Mouse (Mus musculus) left cerebral cortex, postnatal 4 days (tissue): ENCODE measurements around the gene Ift20. TPM values are rescaled to one million over a fixed set of nuclear protein-coding genes. Genes with fewer than 3 reads are reported as not detected.

Experiments used
- DNase-seq: peaks from one replicate; pipeline ENCODE4 v3.0.0-alpha.2; 2022
- intact Hi-C: fragments of 180-260 bp; cut with DNase I; formaldehyde crosslinking; loops from one replicate; pipeline ENCODE4 v1.15.1; 2025
- total RNA-seq, 2 experiments: library from RNA; stranded (reverse); gene quantifications; 2 replicates each; pipeline ENCODE4 v1.2.3; 2021

Ift20 gene
- 10 to 100 TPM; 54.6 to 59.7 TPM for total RNA-seq

DNA sequence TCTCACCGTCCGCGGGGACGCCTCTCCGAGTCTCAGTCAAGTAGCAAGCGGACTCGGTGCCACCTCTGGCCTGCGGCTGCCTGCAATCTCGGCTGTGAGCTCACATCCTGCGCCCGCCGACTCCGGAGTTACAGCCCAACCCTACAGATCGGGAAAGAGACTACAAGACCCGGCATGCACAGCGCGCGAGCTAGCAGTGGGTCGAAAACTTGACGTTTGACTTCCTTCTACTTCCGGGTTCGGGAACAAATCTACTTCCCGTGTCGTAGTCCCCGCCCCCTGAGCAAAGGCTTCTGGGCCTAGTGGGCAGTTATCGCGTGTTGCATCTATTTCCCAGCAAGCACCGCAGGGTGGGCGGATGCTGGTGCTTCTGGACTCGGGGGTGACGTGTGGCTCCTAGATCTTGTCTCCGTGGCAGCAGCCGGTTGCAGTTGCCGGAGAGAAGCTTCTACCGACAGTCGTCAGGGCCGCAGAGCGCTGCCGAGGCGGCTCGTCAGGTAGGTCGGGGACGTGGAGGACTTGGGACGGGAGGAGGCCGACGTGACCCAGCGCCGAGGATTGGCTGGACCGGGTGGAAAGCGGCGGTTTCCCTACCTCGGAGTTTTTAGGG is at the start of gene Ift20, which contains the start of gene Tnfaip1:
Gene Ift20, plus strand, starts transcription at position 282 of the 610 bp plus-strand sequence.
Gene Tnfaip1, minus strand, starts transcription at position 253 of the 610 bp plus-strand sequence.
- intact Hi-C loops, result no loop called here
- peak; percentile 98 for DNase-seq

- peak; percentile 81 for DNase-seq
- intact Hi-C loops, result no loop called here
Observed at GRCm38 (mm10) chr11:78488168-78488567, 48.0 kb upstream of the Ift20 start.

GRCm38 (mm10) chr11:78490781-78491241 is 45.4 kb upstream of the Ift20 start:
- intact Hi-C loops, result no loop called here
- DNase-seq, result peak; percentile 73

GRCm38 (mm10) chr11:78495904-78496303 is 40.3 kb upstream of the Ift20 start:
- intact Hi-C loops, result no loop called here
- DNase-seq, result no peak

- DNase-seq, result peak; percentile 80
Observed at GRCm38 (mm10) chr11:78497071-78497541, 39.1 kb upstream of the Ift20 start.

GRCm38 (mm10) chr11:78497544-78498522 is 38.3 kb upstream of the Ift20 start, which contains the start of gene Sarm1:
TSS of gene Sarm1 (minus strand) at chr11:78497754.
- intact Hi-C loops, result no loop called here
- peak; percentile 99 for DNase-seq

More at GRCm38 (mm10) chr11:78497071-78497541, 39.1 kb upstream of the Ift20 start:
- intact Hi-C loops, result no loop called here

GRCm38 (mm10) chr11:78499004-78499403 is 37.2 kb upstream of the Ift20 start, which contains the start of gene Vtn:
TSS of gene Vtn (plus strand) at chr11:78499091.
- intact Hi-C loops, result no loop called here
- DNase-seq, result no peak

DNA sequence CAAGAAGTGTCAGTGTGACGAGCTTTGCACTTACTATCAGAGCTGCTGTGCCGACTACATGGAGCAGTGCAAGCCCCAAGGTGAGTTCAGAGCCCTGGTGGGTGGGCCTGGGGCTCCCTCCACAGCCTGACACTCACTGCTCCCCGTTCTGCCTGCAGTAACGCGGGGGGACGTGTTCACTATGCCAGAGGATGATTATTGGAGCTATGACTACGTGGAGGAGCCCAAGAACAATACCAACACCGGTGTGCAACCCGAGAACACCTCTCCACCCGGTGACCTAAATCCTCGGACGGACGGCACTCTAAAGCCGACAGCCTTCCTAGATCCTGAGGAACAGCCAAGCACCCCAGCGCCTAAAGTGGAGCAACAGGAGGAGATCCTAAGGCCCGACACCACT is 36.6 kb upstream of the Ift20 start:
- intact Hi-C loops, result no loop called here
- no peak for DNase-seq

DNA sequence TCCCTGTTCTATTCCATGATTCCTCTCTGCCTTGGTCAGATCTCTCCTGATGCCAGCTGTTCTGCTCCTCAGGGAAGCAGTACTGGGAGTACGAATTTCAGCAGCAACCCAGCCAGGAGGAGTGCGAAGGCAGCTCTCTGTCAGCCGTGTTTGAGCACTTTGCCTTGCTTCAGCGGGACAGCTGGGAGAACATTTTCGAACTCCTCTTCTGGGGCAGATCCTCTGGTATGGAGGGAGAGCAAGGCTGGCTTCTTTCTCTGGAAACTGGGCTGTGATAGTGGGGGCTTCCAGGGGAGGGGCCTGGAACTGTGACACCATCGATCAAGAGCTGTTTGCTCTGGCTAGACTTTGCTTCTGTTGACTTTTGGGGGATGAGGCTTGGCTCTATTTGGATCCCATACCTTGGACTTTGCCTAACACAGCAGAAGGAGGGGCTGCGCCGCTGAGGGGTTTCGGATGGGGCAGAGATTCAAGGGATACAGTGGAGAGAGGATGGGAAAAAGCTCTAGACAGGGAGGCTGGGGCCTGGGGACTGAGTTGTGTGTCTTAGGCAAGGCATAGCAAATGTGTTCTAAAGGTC is 35.4 kb upstream of the Ift20 start:
- intact Hi-C loops, result no loop called here
- no peak for DNase-seq

GRCm38 (mm10) chr11:78501529-78501928 is 34.6 kb upstream of the Ift20 start:
- DNase-seq, result no peak
- intact Hi-C loops, result no loop called here

DNA sequence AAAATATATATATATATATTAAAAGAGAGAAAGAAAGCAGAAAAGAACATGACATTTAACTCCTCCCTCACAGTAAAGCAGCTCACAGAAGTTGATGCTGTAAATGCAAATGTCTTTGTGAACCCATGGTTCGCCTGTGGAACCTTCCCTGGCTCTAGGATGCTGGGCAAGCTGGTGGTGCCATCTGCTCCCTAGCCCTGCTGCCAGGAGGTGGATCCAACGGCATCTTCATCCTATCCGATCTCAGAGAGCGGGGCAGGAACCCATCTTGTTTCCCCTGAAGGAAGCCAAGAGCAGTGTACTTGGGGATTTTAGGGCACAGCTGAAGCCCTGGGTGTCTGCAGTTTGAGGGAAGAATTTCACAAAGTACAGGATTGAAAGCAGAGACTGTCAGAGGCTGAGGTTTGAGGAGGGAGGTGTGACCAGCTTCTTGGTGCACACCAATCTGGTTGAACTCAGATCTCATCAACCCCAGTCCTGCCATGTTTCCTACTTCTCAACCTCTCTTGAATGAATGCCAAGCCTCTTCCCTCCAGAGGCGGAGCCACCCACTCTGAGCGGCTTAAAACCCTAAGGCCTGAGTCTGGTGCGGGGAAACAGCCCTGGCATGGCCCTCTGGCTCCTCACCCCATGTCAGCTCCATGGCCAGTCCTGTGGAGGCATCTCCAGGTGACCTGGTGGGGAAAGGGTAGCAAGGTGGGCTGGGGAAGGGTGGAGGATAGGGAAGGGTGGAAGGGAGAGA is 33.1 kb upstream of the Ift20 start, which contains the start of gene Sebox:
Gene Sebox, plus strand, starts transcription at position 539 of the 742 bp plus-strand sequence.
- DNase-seq, result peak; percentile 77

GRCm38 (mm10) chr11:78505430-78505829 is 30.7 kb upstream of the Ift20 start:
- DNase-seq, result no peak
- intact Hi-C loops, result no loop called here

More for the DNA sequence above, 33.1 kb upstream of the Ift20 start, which contains the start of gene Sebox:
- intact Hi-C loops, result no loop called here

DNA sequence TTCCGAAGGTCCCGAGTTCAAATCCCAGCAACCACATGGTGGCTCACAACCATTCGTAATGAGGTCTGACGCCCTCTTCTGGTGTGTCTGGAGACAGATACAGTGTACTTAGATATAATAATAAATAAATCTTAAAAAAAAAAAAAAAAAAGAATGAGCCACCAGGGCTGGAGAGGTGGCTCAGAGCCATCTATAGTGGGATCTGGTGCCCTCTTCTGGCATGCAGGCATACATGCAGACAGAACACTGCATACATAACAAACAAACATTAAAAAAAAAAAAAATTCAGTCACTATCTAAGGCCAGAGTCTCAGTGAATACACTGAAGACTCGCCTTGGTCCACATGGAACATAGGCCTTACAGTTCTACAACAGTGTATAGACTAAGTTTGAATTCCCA is 27.0 kb upstream of the Ift20 start:
- peak; percentile 54 for DNase-seq
- intact Hi-C loops, result no loop called here

- peak; percentile 95 for DNase-seq
- intact Hi-C loops, result no loop called here
Observed at GRCm38 (mm10) chr11:78512025-78512957, 23.9 kb upstream of the Ift20 start, which contains the start of the genes Tmem199 and Poldip2. TSS of gene Tmem199 (minus strand) at chr11:78512172. TSS of gene Poldip2 (plus strand) at chr11:78512193.

DNA sequence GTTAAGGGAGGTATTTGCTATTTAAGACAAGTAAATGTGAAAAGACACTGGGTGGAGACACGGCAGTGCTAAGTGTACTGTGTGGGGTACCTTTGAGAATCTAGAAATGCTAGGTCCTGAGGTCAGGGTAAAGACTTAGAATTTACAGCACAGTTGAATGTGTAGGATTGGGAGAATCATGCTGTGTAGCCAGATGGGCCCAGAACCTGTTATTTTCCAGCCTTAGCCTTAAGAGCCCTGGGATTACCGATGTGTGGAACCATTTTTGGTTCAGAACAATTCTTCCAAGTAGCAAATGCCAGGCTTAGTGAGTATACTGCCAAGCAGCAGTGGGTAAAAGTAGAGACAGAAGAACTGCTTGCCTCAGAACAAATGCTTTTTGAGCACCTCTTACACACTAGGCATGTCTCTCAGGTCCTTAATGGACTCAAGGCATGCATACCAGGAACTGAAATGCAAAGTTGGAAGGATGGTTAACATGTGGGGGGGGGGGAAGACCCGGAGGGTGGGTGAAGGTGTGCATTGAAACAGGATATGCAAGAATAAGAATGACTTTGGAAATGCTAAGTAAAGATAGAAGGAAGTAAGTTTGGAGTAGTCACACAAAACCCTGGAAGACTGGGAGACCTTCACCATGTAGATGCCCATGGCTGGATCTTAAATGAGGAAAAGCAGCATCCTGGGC is 22.9 kb upstream of the Ift20 start:
- no peak for DNase-seq
- intact Hi-C loops, result no loop called here

- intact Hi-C loops, result no loop called here
Observed at GRCm38 (mm10) chr11:78515549-78516325, 20.4 kb upstream of the Ift20 start.

DNA sequence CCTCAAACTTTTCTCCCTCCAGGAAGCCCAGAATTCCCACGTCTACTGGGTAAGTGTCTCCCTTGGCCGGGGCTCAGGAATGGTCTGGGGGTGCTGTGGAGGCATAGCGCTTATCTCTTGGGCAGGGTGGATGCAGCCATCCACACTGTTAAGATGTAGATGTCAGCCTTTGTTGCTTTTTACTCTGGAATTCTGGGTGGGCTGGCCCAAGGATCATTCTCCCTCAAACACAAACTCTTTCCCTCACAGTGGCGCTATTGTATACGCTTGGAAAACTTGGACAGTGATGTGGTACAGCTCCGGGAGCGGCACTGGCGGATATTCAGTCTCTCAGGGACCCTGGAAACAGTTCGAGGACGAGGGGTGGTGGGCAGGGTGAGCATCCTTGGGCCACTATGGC is 17.2 kb upstream of the Ift20 start:
- intact Hi-C loops, result no loop called here
- no peak for DNase-seq

More at GRCm38 (mm10) chr11:78515549-78516325, 20.4 kb upstream of the Ift20 start:
- DNase-seq, result no peak
